Mouse (Mus musculus): ENCODE data around the gene Cadps. TPM values are rescaled to one million over a fixed set of nuclear protein-coding genes. Genes with fewer than 3 reads are reported as not detected.

The Cadps gene
- polyA plus RNA-seq, 1 experiment from 2014 or later: 1.9 TPM

- ATAC-seq (replicated peaks; ENCODE audit: insufficient number of reproducible peaks, low FRiP score, low TSS enrichment): no peak
- no peaks in the 10 kb centered on the region for H3K9me3 ChIP-seq (replicated peaks; ENCODE audit: control insufficient read depth, low read length)
- no peaks in the 10 kb centered on the region for H3K4me1 ChIP-seq (ENCODE audit: control insufficient read depth, insufficient read depth, low read length)
- H3K27me3 ChIP-seq (ENCODE audit: control insufficient read depth, insufficient read depth, low read length): no peaks in the 10 kb centered on the region
- 81% methylated on average over 6 of the region's 6 CpGs for WGBS (ENCODE audit: insufficient replicate concordance)
- H3K36me3 ChIP-seq (ENCODE audit: control insufficient read depth, insufficient read depth, low read length): no peaks in the 10 kb centered on the region
- H3K27ac ChIP-seq (ENCODE audit: low read depth, low read length): no peak overlapping the region
- no peak overlapping the region for H3K4me2 ChIP-seq
- H3K9ac ChIP-seq (ENCODE audit: low read depth, low read length): no peak overlapping the region
- no peak overlapping the region for H3K4me3 ChIP-seq (ENCODE audit: low read depth, low read length)
Observed at GRCm38 (mm10) chr14:12642868-12643512, 179.9 kb downstream of the Cadps start.

- Histone ChIP-seq H3K9ac (ENCODE audit: low read depth, low read length) (no peak overlapping the region), H3K27ac (ENCODE audit: low read depth, low read length) (no peak overlapping the region), H3K4me1 (ENCODE audit: control insufficient read depth, insufficient read depth, low read length) (peaks cover 4% of the 10 kb centered on the region), H3K27me3 (ENCODE audit: control insufficient read depth, insufficient read depth, low read length) (no peaks in the 10 kb centered on the region), H3K36me3 (ENCODE audit: control insufficient read depth, insufficient read depth, low read length) (no peaks in the 10 kb centered on the region), H3K9me3 (replicated peaks; ENCODE audit: control insufficient read depth, low read length) (no peaks in the 10 kb centered on the region), H3K4me2 (no peak overlapping the region), H3K4me3 (ENCODE audit: low read depth, low read length) (no peak overlapping the region)
- 82% methylated on average over 2 of the region's 2 CpGs for WGBS (ENCODE audit: insufficient replicate concordance)
- ATAC-seq (replicated peaks; ENCODE audit: insufficient number of reproducible peaks, low FRiP score, low TSS enrichment): no peak
Observed at GRCm38 (mm10) chr14:12638762-12639161, 184.1 kb downstream of the Cadps start.

DNA sequence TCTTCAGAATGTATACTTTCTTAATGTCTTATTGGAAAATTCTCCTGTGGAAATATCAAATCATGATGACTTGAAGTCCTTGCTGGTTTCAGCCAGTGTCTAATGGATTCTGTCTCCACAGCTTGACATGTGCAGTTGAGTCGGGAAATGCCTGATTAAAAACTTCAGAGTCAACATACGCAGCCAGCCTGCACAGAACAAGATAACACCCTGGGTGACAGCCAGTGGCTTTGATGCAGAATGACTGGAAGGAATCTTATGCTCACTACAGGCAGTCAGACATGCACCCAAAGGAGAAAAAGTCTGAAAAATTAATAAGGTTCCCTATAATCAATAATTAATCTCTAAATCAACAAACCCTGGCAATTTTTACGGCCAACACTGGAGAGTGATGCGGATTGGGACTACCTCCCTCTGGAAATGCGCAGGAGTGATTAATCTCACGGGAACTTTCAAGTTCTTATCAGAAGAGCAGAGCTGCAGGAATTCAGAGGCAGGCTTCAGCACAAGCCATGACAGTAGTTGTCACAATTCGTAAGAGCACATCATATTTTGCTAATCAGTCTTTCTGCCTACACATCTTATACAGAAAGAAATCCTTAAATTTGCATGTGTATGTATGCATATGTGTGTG is 185.6 kb downstream of the Cadps start:
- Histone ChIP-seq H3K4me2 (no peak overlapping the region), H3K27ac (ENCODE audit: low read depth, low read length) (no peak overlapping the region), H3K9ac (ENCODE audit: low read depth, low read length) (no peak overlapping the region), H3K4me3 (ENCODE audit: low read depth, low read length) (no peak overlapping the region), H3K27me3 (ENCODE audit: control insufficient read depth, insufficient read depth, low read length) (no peaks in the 10 kb centered on the region), H3K9me3 (replicated peaks; ENCODE audit: control insufficient read depth, low read length) (no peaks in the 10 kb centered on the region), H3K36me3 (ENCODE audit: control insufficient read depth, insufficient read depth, low read length) (no peaks in the 10 kb centered on the region), H3K4me1 (ENCODE audit: control insufficient read depth, insufficient read depth, low read length) (peaks cover 4% of the 10 kb centered on the region)
- WGBS (ENCODE audit: insufficient replicate concordance): 26% methylated on average over 7 of the region's 7 CpGs
- 0 out of 2 replicates have a peak, but pooled peaks have one; percentile 42 for ATAC-seq (replicated peaks; ENCODE audit: insufficient number of reproducible peaks, low FRiP score, low TSS enrichment)

DNA sequence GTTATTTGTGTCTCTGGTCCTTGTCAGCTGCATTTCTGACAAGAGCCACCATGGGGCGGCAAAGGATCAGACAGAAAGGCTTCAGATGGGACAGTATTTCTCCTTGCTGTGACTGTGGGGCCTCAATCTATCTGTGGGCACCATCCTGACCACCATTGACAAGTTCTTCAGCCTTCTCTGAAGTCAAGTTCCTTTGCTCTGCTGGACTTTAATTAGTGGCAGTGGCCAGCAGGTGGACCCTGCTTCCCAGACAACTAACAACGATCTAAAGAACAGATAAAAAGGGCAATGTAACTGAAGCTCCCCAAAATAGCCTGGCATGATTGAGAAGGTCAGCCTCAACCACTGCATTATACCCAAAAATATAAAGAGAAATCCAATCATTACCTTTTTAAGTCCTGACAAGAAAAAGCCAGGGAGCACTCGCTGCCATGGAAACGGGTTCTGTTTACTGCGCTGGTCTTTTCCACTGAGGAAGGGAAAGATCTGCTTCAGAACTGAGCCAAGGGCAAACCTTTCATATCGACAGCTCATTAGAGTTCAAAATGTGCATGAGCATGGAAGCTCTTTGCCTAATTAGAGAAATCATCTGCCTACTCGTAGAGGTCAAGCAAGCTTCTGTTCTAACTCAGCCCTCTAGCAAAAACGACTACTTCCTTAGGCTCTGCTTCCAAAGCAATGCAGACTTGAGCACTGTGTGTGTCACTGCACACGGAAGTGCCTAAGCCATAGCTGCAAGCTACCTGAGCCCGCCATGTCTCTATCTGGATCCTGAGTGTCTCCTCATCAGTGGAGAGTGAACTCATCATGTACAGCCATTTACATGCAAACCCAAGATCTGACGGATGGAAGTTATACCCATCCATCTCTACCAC is 198.4 kb downstream of the Cadps start:
- Histone ChIP-seq H3K4me3 (ENCODE audit: low read depth, low read length) (no peak overlapping the region), H3K9ac (ENCODE audit: low read depth, low read length) (no peak overlapping the region), H3K4me1 (ENCODE audit: control insufficient read depth, insufficient read depth, low read length) (0 out of 2 replicates have a peak, but pooled peaks cover 4% of the 10 kb centered on the region), H3K9me3 (replicated peaks; ENCODE audit: control insufficient read depth, low read length) (no peaks in the 10 kb centered on the region), H3K27me3 (ENCODE audit: control insufficient read depth, insufficient read depth, low read length) (no peaks in the 10 kb centered on the region), H3K27ac (ENCODE audit: low read depth, low read length) (no peak overlapping the region), H3K4me2 (no peak overlapping the region), H3K36me3 (ENCODE audit: control insufficient read depth, insufficient read depth, low read length) (no peaks in the 10 kb centered on the region)
- ATAC-seq (replicated peaks; ENCODE audit: insufficient number of reproducible peaks, low FRiP score, low TSS enrichment): no peak
- 70% methylated on average over 11 of the region's 11 CpGs for WGBS (ENCODE audit: insufficient replicate concordance)

- H3K9ac ChIP-seq (ENCODE audit: low read depth, low read length): no peak overlapping the region
- no peaks in the 10 kb centered on the region for H3K36me3 ChIP-seq (ENCODE audit: control insufficient read depth, insufficient read depth, low read length)
- 72% methylated on average over 4 of the region's 4 CpGs for WGBS (ENCODE audit: insufficient replicate concordance)
- no peaks in the 10 kb centered on the region for H3K9me3 ChIP-seq (replicated peaks; ENCODE audit: control insufficient read depth, low read length)
- no peak overlapping the region for H3K27ac ChIP-seq (ENCODE audit: low read depth, low read length)
- ATAC-seq (replicated peaks; ENCODE audit: insufficient number of reproducible peaks, low FRiP score, low TSS enrichment): no peak
- H3K4me1 ChIP-seq (ENCODE audit: control insufficient read depth, insufficient read depth, low read length): no peaks in the 10 kb centered on the region
- no peaks in the 10 kb centered on the region for H3K27me3 ChIP-seq (ENCODE audit: control insufficient read depth, insufficient read depth, low read length)
- H3K4me3 ChIP-seq (ENCODE audit: low read depth, low read length): no peak overlapping the region
- no peak overlapping the region for H3K4me2 ChIP-seq
Observed at GRCm38 (mm10) chr14:12607025-12607424, 215.9 kb downstream of the Cadps start.

- H3K27me3 ChIP-seq (ENCODE audit: control insufficient read depth, insufficient read depth, low read length): no peaks in the 10 kb centered on the region
- H3K9ac ChIP-seq (ENCODE audit: low read depth, low read length): no peak overlapping the region
- WGBS (ENCODE audit: insufficient replicate concordance): 80% methylated on average over 4 of the region's 4 CpGs
- H3K4me3 ChIP-seq (ENCODE audit: low read depth, low read length): no peak overlapping the region
- no peaks in the 10 kb centered on the region for H3K36me3 ChIP-seq (ENCODE audit: control insufficient read depth, insufficient read depth, low read length)
- H3K27ac ChIP-seq (ENCODE audit: low read depth, low read length): no peak overlapping the region
- H3K4me1 ChIP-seq (ENCODE audit: control insufficient read depth, insufficient read depth, low read length): no peaks in the 10 kb centered on the region
- ATAC-seq (replicated peaks; ENCODE audit: insufficient number of reproducible peaks, low FRiP score, low TSS enrichment): no peak
- no peak overlapping the region for H3K4me2 ChIP-seq
- H3K9me3 ChIP-seq (replicated peaks; ENCODE audit: control insufficient read depth, low read length): no peaks in the 10 kb centered on the region
Observed at GRCm38 (mm10) chr14:12606202-12606601, 216.7 kb downstream of the Cadps start.

GRCm38 (mm10) chr14:12602080-12602479 is 220.8 kb downstream of the Cadps start:
- H3K27me3 ChIP-seq (ENCODE audit: control insufficient read depth, insufficient read depth, low read length): no peaks in the 10 kb centered on the region
- H3K36me3 ChIP-seq (ENCODE audit: control insufficient read depth, insufficient read depth, low read length): no peaks in the 10 kb centered on the region
- H3K4me2 ChIP-seq: no peak overlapping the region
- no peaks in the 10 kb centered on the region for H3K4me1 ChIP-seq (ENCODE audit: control insufficient read depth, insufficient read depth, low read length)
- no peak overlapping the region for H3K9ac ChIP-seq (ENCODE audit: low read depth, low read length)
- H3K9me3 ChIP-seq (replicated peaks; ENCODE audit: control insufficient read depth, low read length): no peaks in the 10 kb centered on the region
- no peak overlapping the region for H3K4me3 ChIP-seq (ENCODE audit: low read depth, low read length)
- ATAC-seq (replicated peaks; ENCODE audit: insufficient number of reproducible peaks, low FRiP score, low TSS enrichment): no peak
- H3K27ac ChIP-seq (ENCODE audit: low read depth, low read length): no peak overlapping the region
- WGBS (ENCODE audit: insufficient replicate concordance): 77% methylated on average over 2 of the region's 2 CpGs

DNA sequence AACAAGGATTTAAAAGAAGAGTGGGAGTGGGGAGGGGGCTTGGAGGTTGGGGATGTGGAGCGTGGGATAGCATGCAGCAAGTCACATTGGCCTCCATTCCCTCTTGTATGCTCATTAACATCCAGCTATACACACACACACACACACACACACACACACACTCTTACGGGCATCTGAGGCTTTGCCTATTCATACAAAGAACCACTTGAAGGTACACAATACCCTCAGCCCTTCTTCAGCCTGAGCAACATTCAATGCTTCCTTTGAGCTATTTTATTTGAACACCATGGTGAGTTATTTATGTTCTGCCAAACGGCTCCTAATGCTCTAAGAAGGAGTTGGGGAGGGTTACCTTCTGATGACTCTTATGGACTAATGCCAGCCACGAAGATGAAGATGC is 227.6 kb downstream of the Cadps start:
- WGBS (ENCODE audit: insufficient replicate concordance): 70% methylated on average over 4 of the region's 4 CpGs
- ATAC-seq (replicated peaks; ENCODE audit: insufficient number of reproducible peaks, low FRiP score, low TSS enrichment): no peak
- H3K27me3 ChIP-seq (ENCODE audit: control insufficient read depth, insufficient read depth, low read length): no peaks in the 10 kb centered on the region
- no peak overlapping the region for H3K4me2 ChIP-seq
- no peak overlapping the region for H3K4me3 ChIP-seq (ENCODE audit: low read depth, low read length)
- H3K9me3 ChIP-seq (replicated peaks; ENCODE audit: control insufficient read depth, low read length): no peaks in the 10 kb centered on the region
- H3K4me1 ChIP-seq (ENCODE audit: control insufficient read depth, insufficient read depth, low read length): no peaks in the 10 kb centered on the region
- H3K36me3 ChIP-seq (ENCODE audit: control insufficient read depth, insufficient read depth, low read length): no peaks in the 10 kb centered on the region
- H3K27ac ChIP-seq (ENCODE audit: low read depth, low read length): no peak overlapping the region
- H3K9ac ChIP-seq (ENCODE audit: low read depth, low read length): no peak overlapping the region
